Mouse (Mus musculus): ENCODE results near the gene Wfdc5.

Wfdc5 gene

GRCm38 (mm10) chr2:164128576-164129411 is 53.7 kb downstream of the Wfdc5 start:
- in situ Hi-C loops (cut with MboI, MseI): no loop called here

- in situ Hi-C loops (cut with MboI, MseI): no loop called here
Observed at GRCm38 (mm10) chr2:164127297-164127696, 55.2 kb downstream of the Wfdc5 start.

GRCm38 (mm10) chr2:164126533-164126955 is 56.0 kb downstream of the Wfdc5 start:
- in situ Hi-C loops (cut with MboI, MseI): no loop called here

Data from T-helper 2 cell (primary cell).